Mouse (Mus musculus) midbrain, embryonic 16.5 days (tissue): Measurements from ENCODE around the gene Mypn. TPM values are rescaled to one million over a fixed set of nuclear protein-coding genes. Genes with fewer than 3 reads are reported as not detected.

Experiments
- ATAC-seq: fragments of 200-750 bp; cut with Nextera tagmentation; 2 replicates; pipeline ENCODE4 v1.8.0; 2017; ENCODE audit warnings: moderate TSS enrichment
- H3K27ac ChIP-seq: fragments of 300-500 bp; sonication (generic); 2 replicates; pipeline ENCODE4 v1.5.1; 2014; ENCODE audit warnings: mild to moderate bottlenecking, low read length, mixed read lengths
- H3K27me3 ChIP-seq: fragments of 300-500 bp; sonication (generic); 2 replicates; pipeline ENCODE4 v1.6.1; 2014; ENCODE audit warnings: low read depth, low read length, mixed read lengths; ENCODE audit not compliant: control insufficient read depth, insufficient read depth
- H3K36me3 ChIP-seq: fragments of 300-500 bp; sonication (generic); 2 replicates; pipeline ENCODE4 v1.6.1; 2014; ENCODE audit warnings: mild to moderate bottlenecking, low read length, moderate library complexity, mixed read lengths; ENCODE audit not compliant: control insufficient read depth, insufficient read depth
- H3K4me1 ChIP-seq: fragments of 300-500 bp; sonication (generic); 2 replicates; pipeline ENCODE4 v1.6.1; 2014; ENCODE audit warnings: mild to moderate bottlenecking, low read length, mixed read lengths; ENCODE audit not compliant: control insufficient read depth, insufficient read depth
- H3K4me2 ChIP-seq: fragments of 300-500 bp; sonication (generic); 2 replicates; pipeline ENCODE4 v1.6.1; 2014; ENCODE audit warnings: mild to moderate bottlenecking, low read length, mixed read lengths
- H3K4me3 ChIP-seq: fragments of 300-500 bp; sonication (generic); 2 replicates; pipeline ENCODE4 v1.5.1; 2014; ENCODE audit warnings: low read depth, mild to moderate bottlenecking, low read length, moderate library complexity, mixed read lengths
- H3K9ac ChIP-seq: fragments of 300-500 bp; sonication (generic); 2 replicates; pipeline ENCODE4 v1.6.1; 2014; ENCODE audit warnings: low read depth, low read length, mixed read lengths
- H3K9me3 ChIP-seq: fragments of 300-500 bp; sonication (generic); replicated peaks from 2 replicates; pipeline ENCODE4 v1.6.1; 2014; ENCODE audit warnings: mild to moderate bottlenecking, low read length, mixed read lengths; ENCODE audit not compliant: control insufficient read depth, poor library complexity, severe bottlenecking
- WGBS: fragments of 180-500 bp; shearing (Covaris S2); extraction: QIAGEN DNeasy Blood & Tissue Kit; methylation state at CpG from one replicate; pipeline ENCODE4 v1.1.7; 2014; 5-methylcytosine and 5-hydroxymethylcytosine counted together
- polyA plus RNA-seq: library from polyadenylated mRNA; unstranded; fragments of >200 nt; fragmentation: Nextera tagmentation; extraction: Ambion mirVana; gene quantifications from 2 replicates; pipeline ENCODE4 v1.2.1, GENCODE M21; 2015

Gene Mypn
- 0.34 and 0.64 TPM in 2 replicates for polyA plus RNA-seq

- no peaks in the 10 kb centered on the region for H3K9me3 ChIP-seq
- ATAC-seq, result no peak
- H3K4me3 ChIP-seq, result no peak within 1 kb of the TSS
- 91% methylated on average over 15 of the region's 15 CpGs for WGBS
- no peaks in the 10 kb centered on the region for H3K36me3 ChIP-seq
- no peaks in the 10 kb centered on the region for H3K27me3 ChIP-seq
- H3K27ac ChIP-seq, result no peak within 1 kb of the TSS
- no peak within 1 kb of the TSS for H3K9ac ChIP-seq
- no peaks in the 10 kb centered on the region for H3K4me1 ChIP-seq
- H3K4me2 ChIP-seq, result no peak within 1 kb of the TSS
Measured at GRCm38 (mm10) chr10:63203728-63204127, at the start of gene Mypn. Mypn (minus strand) TSS chr10:63203952.

GRCm38 (mm10) chr10:63248421-63248820, 44.7 kb upstream of the Mypn start:
- no peaks in the 10 kb centered on the region; the same call in 1 of the 2 replicates for H3K36me3 ChIP-seq
- H3K9ac ChIP-seq, result no peak overlapping the region
- H3K27me3 ChIP-seq, result no peaks in the 10 kb centered on the region
- no peak overlapping the region for H3K4me3 ChIP-seq
- peaks cover 17% of the 10 kb centered on the region for H3K4me1 ChIP-seq
- 89% methylated on average over 6 of the region's 6 CpGs for WGBS
- no peak overlapping the region for H3K27ac ChIP-seq
- H3K9me3 ChIP-seq, result no peaks in the 10 kb centered on the region
- no peak overlapping the region for H3K4me2 ChIP-seq
- ATAC-seq, result no peak

GRCm38 (mm10) chr10:63247457-63247856, 43.7 kb upstream of the Mypn start:
- H3K4me2 ChIP-seq, result no peak overlapping the region
- H3K4me1 ChIP-seq, result peaks cover 22% of the 10 kb centered on the region
- H3K36me3 ChIP-seq, result no peaks in the 10 kb centered on the region; the same call in 1 of the 2 replicates
- H3K9me3 ChIP-seq, result no peaks in the 10 kb centered on the region
- H3K27ac ChIP-seq, result no peak overlapping the region
- no peaks in the 10 kb centered on the region for H3K27me3 ChIP-seq
- no peak overlapping the region for H3K9ac ChIP-seq
- 91% methylated on average over 7 of the region's 7 CpGs for WGBS
- ATAC-seq, result no peak
- H3K4me3 ChIP-seq, result no peak overlapping the region

GRCm38 (mm10) chr10:63245846-63246245, 42.1 kb upstream of the Mypn start:
- Histone ChIP-seq H3K4me3 (no peak overlapping the region), H3K9ac (no peak overlapping the region), H3K4me2 (no peak overlapping the region; the same call in 1 of the 2 replicates), H3K27me3 (no peaks in the 10 kb centered on the region), H3K4me1 (peaks cover 26% of the 10 kb centered on the region), H3K36me3 (no peaks in the 10 kb centered on the region; the same call in 1 of the 2 replicates), H3K27ac (no peak overlapping the region), H3K9me3 (no peaks in the 10 kb centered on the region)
- ATAC-seq, result no peak
- WGBS, result 89% methylated on average over 3 of the region's 3 CpGs

DNA sequence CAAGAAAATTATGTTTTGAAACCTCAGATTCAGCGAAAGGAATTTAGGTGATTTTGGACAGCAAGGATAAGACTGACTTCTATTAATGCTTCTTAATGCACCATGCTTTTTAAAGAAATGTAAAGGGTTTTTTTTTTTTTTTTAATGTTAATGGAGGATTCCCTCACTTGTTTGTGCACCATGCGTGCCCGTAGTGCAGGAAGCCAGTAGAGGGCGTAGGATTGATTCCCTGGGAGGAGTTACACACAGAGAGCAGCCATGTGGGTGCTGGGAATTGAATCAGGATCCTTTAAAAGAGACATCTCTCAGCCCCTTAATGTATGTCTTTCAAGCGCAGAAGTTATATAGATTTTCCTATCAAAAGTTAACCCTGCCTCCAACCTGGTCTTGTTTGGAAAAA, 41.0 kb upstream of the Mypn start:
- Histone ChIP-seq H3K27me3 (no peaks in the 10 kb centered on the region), H3K4me1 (peaks cover 26% of the 10 kb centered on the region), H3K4me2 (peak overlapping the region; percentile 73), H3K36me3 (no peaks in the 10 kb centered on the region), H3K27ac (no peak overlapping the region), H3K9ac (no peak overlapping the region), H3K9me3 (no peaks in the 10 kb centered on the region), H3K4me3 (peak overlapping the region; percentile 99)
- WGBS, result 17% methylated on average over 5 of the region's 5 CpGs
- ATAC-seq, result no peak

DNA sequence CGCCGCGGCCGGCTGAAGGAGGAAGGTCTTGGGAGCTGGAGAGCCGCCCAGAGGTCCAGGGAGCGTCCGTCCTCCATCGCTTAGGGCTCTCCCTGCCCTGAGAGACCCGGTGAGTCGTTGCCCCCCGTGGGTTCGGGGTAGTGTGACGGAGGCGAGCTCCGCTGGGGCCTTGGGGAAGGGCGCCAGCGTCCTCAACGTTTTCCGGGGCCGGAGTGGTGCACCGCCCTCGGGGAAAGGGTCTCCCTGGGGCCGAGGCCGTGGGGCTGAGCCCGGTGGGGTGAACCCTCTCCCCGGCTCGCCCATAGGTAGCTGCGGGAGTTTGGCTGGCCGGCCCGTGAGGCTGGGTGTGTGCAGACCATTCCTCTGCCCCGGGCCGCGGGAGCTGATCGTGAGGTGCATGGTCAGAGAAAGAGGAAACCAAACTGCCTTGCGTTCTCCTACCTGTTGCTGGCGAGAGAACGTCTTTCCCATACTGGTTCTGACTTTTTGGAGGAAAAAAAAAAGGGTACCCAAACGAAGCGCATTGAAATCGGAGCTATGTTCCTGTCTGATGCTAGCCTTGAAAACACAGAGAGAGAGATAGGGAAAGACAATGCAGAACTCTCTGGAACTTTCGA, 40.4 kb upstream of the Mypn start:
- peak overlapping the region; percentile 73 for H3K4me2 ChIP-seq
- peak overlapping the region; percentile 99 for H3K4me3 ChIP-seq
- ATAC-seq, result peak; percentile 88
- no peaks in the 10 kb centered on the region for H3K27me3 ChIP-seq
- no peaks in the 10 kb centered on the region for H3K36me3 ChIP-seq
- WGBS, result under 1% methylated on average over 36 of the region's 41 CpGs
- peak overlapping the region; percentile 93 for H3K27ac ChIP-seq
- H3K4me1 ChIP-seq, result peaks cover 26% of the 10 kb centered on the region
- no peaks in the 10 kb centered on the region for H3K9me3 ChIP-seq
- H3K9ac ChIP-seq, result peak overlapping the region; percentile 92

- peaks cover 26% of the 10 kb centered on the region for H3K4me1 ChIP-seq
- peak within 1 kb of the TSS; percentile 74 for H3K4me2 ChIP-seq
- H3K4me3 ChIP-seq, result peak within 1 kb of the TSS; percentile 99
- ATAC-seq, result peak; percentile 98
- no peaks in the 10 kb centered on the region for H3K9me3 ChIP-seq
- no peaks in the 10 kb centered on the region for H3K36me3 ChIP-seq
- WGBS, result under 1% methylated on average over 40 of the region's 44 CpGs
- H3K27me3 ChIP-seq, result no peaks in the 10 kb centered on the region
- H3K27ac ChIP-seq, result peak within 1 kb of the TSS; percentile 93
- H3K9ac ChIP-seq, result peak within 1 kb of the TSS; percentile 92
Measured at GRCm38 (mm10) chr10:63243493-63244054, 39.8 kb upstream of the Mypn start, which contains the start of gene Herc4. Herc4 (plus strand) TSS chr10:63243810.

DNA sequence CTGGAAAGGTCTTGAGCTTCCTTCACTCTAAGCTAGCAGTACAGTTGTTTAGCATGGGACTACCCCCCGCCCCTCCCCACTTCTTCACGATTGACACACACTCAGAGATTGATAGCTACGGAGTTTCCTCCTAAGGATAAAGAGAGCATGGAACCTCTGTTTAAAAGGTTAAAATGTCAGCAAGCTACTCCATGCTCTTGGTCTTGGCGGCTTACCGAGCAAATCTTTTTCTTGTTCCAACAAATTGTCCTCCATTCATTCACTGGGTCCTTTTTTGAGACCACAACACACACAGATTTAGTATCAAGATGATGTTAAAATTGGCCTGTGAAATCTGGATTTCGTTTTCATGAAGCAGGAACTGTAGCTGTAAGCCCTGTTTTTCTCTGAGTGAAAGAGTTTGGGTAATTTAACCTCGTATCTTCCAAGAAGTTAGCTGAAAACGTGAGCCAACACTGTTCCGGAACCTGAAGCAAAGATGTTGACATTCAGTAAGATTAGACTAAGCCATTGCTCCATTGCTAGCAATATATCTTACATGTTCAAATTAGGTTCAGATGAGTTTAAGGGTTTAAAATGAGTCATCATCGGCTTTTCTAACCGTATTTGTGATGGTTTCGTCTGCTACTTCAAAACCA, 39.2 kb upstream of the Mypn start:
- ATAC-seq, result no peak
- peaks cover 26% of the 10 kb centered on the region for H3K4me1 ChIP-seq
- no peaks in the 10 kb centered on the region for H3K36me3 ChIP-seq
- WGBS, result 25% methylated on average over 12 of the region's 12 CpGs
- peak overlapping the region; percentile 55 for H3K9ac ChIP-seq
- H3K4me3 ChIP-seq, result peak overlapping the region; percentile 99
- H3K4me2 ChIP-seq, result peak overlapping the region; percentile 74
- no peaks in the 10 kb centered on the region for H3K9me3 ChIP-seq
- H3K27me3 ChIP-seq, result no peaks in the 10 kb centered on the region
- no peak overlapping the region; the same call in 1 of the 2 replicates for H3K27ac ChIP-seq

GRCm38 (mm10) chr10:63240868-63241271, 37.1 kb upstream of the Mypn start:
- no peaks in the 10 kb centered on the region for H3K36me3 ChIP-seq
- no peaks in the 10 kb centered on the region for H3K9me3 ChIP-seq
- H3K4me1 ChIP-seq, result peaks cover 20% of the 10 kb centered on the region
- no peak for ATAC-seq
- no peak overlapping the region for H3K9ac ChIP-seq
- H3K4me2 ChIP-seq, result no peak overlapping the region
- H3K27me3 ChIP-seq, result no peaks in the 10 kb centered on the region
- no peak overlapping the region for H3K4me3 ChIP-seq
- H3K27ac ChIP-seq, result no peak overlapping the region
- WGBS, result 74% methylated on average over 2 of the region's 2 CpGs
